Mouse (Mus musculus) CH12.LX (cell line): ENCODE measurements around the gene Exosc2. TPM values are rescaled to one million over a fixed set of nuclear protein-coding genes. Genes with fewer than 3 reads are reported as not detected.

ENCODE experiments used
- DNase-seq: peaks from one replicate; pipeline ENCODE4 v3.0.0-alpha.2; 2013; ENCODE audit errors: extremely low read depth
- H3K27ac ChIP-seq: 2 replicates; pipeline ENCODE4 v1.5.1; 2012; ENCODE audit warnings: low read depth, mild to moderate bottlenecking, control low read depth, moderate library complexity; ENCODE audit not compliant: insufficient read depth
- H3K27me3 ChIP-seq: replicated peaks from 2 replicates; pipeline ENCODE3; 2012; ENCODE audit warnings: inconsistent platforms
- H3K36me3 ChIP-seq, 2 experiments: replicated peaks in 1 of 2; 2 replicates each; pipeline versions ENCODE3 to v1.6.1; 2012; ENCODE audit warnings: inconsistent platforms in 1 of 2, low read length in 1 of 2, mild to moderate bottlenecking in 1 of 2, mixed read lengths in 1 of 2, moderate library complexity in 1 of 2; ENCODE audit not compliant: control insufficient read depth in 1 of 2, insufficient read depth in 1 of 2
- H3K4me1 ChIP-seq, 2 experiments: 2 replicates each; pipeline ENCODE4 v1.6.1; 2012; ENCODE audit warnings: inconsistent platforms in 1 of 2, moderate library complexity in 1 of 2; ENCODE audit not compliant: insufficient read depth in 2 of 2, control insufficient read depth in 1 of 2
- H3K4me2 ChIP-seq: 2 replicates; pipeline ENCODE4 v1.6.1; 2012; ENCODE audit warnings: low read depth, mild to moderate bottlenecking, control low read depth; ENCODE audit not compliant: poor library complexity, insufficient read depth, severe bottlenecking
- H3K4me3 ChIP-seq, 3 experiments: fragments of 150-350 bp in 1 of 3; sonication (generic) in 1 of 3; replicated peaks in 1 of 3; 2 replicates each; pipeline versions ENCODE3 to v1.5.1; 2011 to 2012; ENCODE audit warnings: low read depth in 2 of 3, low read length in 2 of 3, mild to moderate bottlenecking in 2 of 3, moderate library complexity in 2 of 3, control low read depth in 1 of 3, improper control_type of control experiment in 1 of 3, inconsistent platforms in 1 of 3, mixed read lengths in 1 of 3; ENCODE audit not compliant: poor library complexity in 1 of 3
- H3K79me2 ChIP-seq: replicated peaks from 2 replicates; pipeline ENCODE4 v1.6.1; 2012; ENCODE audit warnings: mild to moderate bottlenecking, moderate library complexity; ENCODE audit not compliant: control insufficient read depth, poor library complexity, insufficient read depth, severe bottlenecking; ENCODE audit errors: extremely low read depth
- H3K9ac ChIP-seq: 2 replicates; pipeline ENCODE4 v1.6.1; 2012; ENCODE audit warnings: low read depth, mild to moderate bottlenecking, control low read depth, moderate library complexity; ENCODE audit not compliant: insufficient read depth
- H3K9me3 ChIP-seq: replicated peaks from 2 replicates; pipeline ENCODE3; 2012; ENCODE audit warnings: low read length, inconsistent platforms, mixed read lengths
- BHLHE40 ChIP-seq: IDR thresholded peaks from 2 replicates; pipeline ENCODE4 v1.6.1; 2011; ENCODE audit warnings: mild to moderate bottlenecking, low read depth, low read length, improper control_type of control experiment
- CTCF ChIP-seq, 2 experiments: IDR thresholded peaks in 1 of 2; conservative IDR thresholded peaks in 1 of 2; 2 replicates each; pipeline ENCODE4 v1.5.1; 2011 to 2012; ENCODE audit warnings: low read depth in 2 of 2, low read length in 2 of 2, improper control_type of control experiment in 1 of 2, inconsistent platforms in 1 of 2, mild to moderate bottlenecking in 1 of 2, moderate library complexity in 1 of 2
- E2F4 ChIP-seq: IDR thresholded peaks from 2 replicates; pipeline ENCODE4 v1.6.1; 2011; ENCODE audit warnings: low read depth, low read length, improper control_type of control experiment; ENCODE audit not compliant: insufficient replicate concordance
- EP300 ChIP-seq: IDR thresholded peaks from 2 replicates; pipeline ENCODE4 v1.6.1; 2011; ENCODE audit warnings: low read length, improper control_type of control experiment
- ETS1 ChIP-seq: conservative IDR thresholded peaks from 2 replicates; pipeline ENCODE4 v1.6.1; 2012; ENCODE audit warnings: low read depth, mild to moderate bottlenecking, inconsistent platforms, low read length, improper control_type of control experiment, moderate library complexity
- GABPA ChIP-seq: IDR thresholded peaks from 2 replicates; pipeline ENCODE4 v1.6.1; 2012; ENCODE audit warnings: low read depth, low read length, improper control_type of control experiment, inconsistent platforms; ENCODE audit not compliant: insufficient replicate concordance
- HCFC1 ChIP-seq: IDR thresholded peaks from 2 replicates; pipeline ENCODE4 v1.6.1; 2012; ENCODE audit warnings: low read depth, mild to moderate bottlenecking, inconsistent platforms, low read length, improper control_type of control experiment
- IRF4 ChIP-seq: IDR thresholded peaks from 2 replicates; pipeline ENCODE4 v1.6.1; 2014; ENCODE audit warnings: low read depth, mild to moderate bottlenecking, inconsistent platforms, low read length, improper control_type of control experiment
- JUND ChIP-seq: conservative IDR thresholded peaks from 2 replicates; pipeline ENCODE4 v1.6.1; 2011; ENCODE audit warnings: low read depth, low read length, improper control_type of control experiment
- MEF2A ChIP-seq: IDR thresholded peaks from 2 replicates; pipeline ENCODE4 v1.6.1; 2014; ENCODE audit warnings: low read depth, mild to moderate bottlenecking, inconsistent platforms, low read length, improper control_type of control experiment, borderline replicate concordance
- NRF1 ChIP-seq: IDR thresholded peaks from 2 replicates; pipeline ENCODE4 v1.6.1; 2014; ENCODE audit warnings: low read depth, mild to moderate bottlenecking, inconsistent platforms, low read length, improper control_type of control experiment, moderate library complexity
- POLR2A ChIP-seq: IDR thresholded peaks from 2 replicates; pipeline ENCODE4 v1.6.1; 2011; ENCODE audit warnings: low read depth, mild to moderate bottlenecking, improper control_type of control experiment, low read length
- POLR2AphosphoS2 ChIP-seq: IDR thresholded peaks from 2 replicates; pipeline ENCODE4 v1.6.1; 2011; ENCODE audit warnings: low read depth, low read length, improper control_type of control experiment
- RAD21 ChIP-seq: IDR thresholded peaks from 2 replicates; pipeline ENCODE4 v1.6.1; 2011; ENCODE audit warnings: low read depth, mild to moderate bottlenecking, low read length, improper control_type of control experiment, moderate library complexity
- TBP ChIP-seq: conservative IDR thresholded peaks from 2 replicates; pipeline ENCODE4 v1.6.1; 2011; ENCODE audit warnings: low read depth, low read length, improper control_type of control experiment
- TCF12 ChIP-seq: IDR thresholded peaks from 2 replicates; pipeline ENCODE4 v1.6.1; 2014; ENCODE audit warnings: low read depth, mild to moderate bottlenecking, inconsistent platforms, low read length, improper control_type of control experiment
- UBTF ChIP-seq: IDR thresholded peaks from 2 replicates; pipeline ENCODE4 v1.6.1; 2012; ENCODE audit warnings: low read depth, mild to moderate bottlenecking, inconsistent platforms, low read length, improper control_type of control experiment, moderate library complexity
- USF1 ChIP-seq: IDR thresholded peaks from 2 replicates; pipeline ENCODE4 v1.6.1; 2014; ENCODE audit warnings: low read depth, mild to moderate bottlenecking, inconsistent platforms, low read length, improper control_type of control experiment
- USF2 ChIP-seq: conservative IDR thresholded peaks from 2 replicates; pipeline ENCODE4 v1.6.1; 2011; ENCODE audit warnings: low read depth, low read length, improper control_type of control experiment
- ZC3H11A ChIP-seq: IDR thresholded peaks from 2 replicates; pipeline ENCODE4 v1.6.1; 2012; ENCODE audit warnings: low read depth, mild to moderate bottlenecking, inconsistent platforms, low read length, improper control_type of control experiment
- ZMIZ1 ChIP-seq: IDR thresholded peaks from 2 replicates; pipeline ENCODE4 v1.6.1; 2012; ENCODE audit warnings: low read depth, mild to moderate bottlenecking, inconsistent platforms, low read length, improper control_type of control experiment
- dilution Hi-C: fragments of 300-500 bp; cut with MboI; formaldehyde crosslinking; loops from 2 replicates; pipeline ENCODE4 v1.14.3; 2020; ENCODE audit warnings: low sequenced_read_pairs; ENCODE audit not compliant: extremely low pct_unique_long_range_greater_than_20kb, extremely low pct_ligation_motif_present
- in situ Hi-C: fragments of 300-500 bp; cut with MboI; formaldehyde crosslinking; loops from 3 replicates; pipeline ENCODE4 v1.14.3; 2019; ENCODE audit warnings: low sequenced_read_pairs, low pct_ligation_motif_present, low pct_unique_long_range_greater_than_20kb, mixed read lengths
- polyA plus RNA-seq: library from polyadenylated mRNA; unstranded; fragments of >175 nt; gene quantifications from 2 replicates; pipeline ENCODE4 v1.2.1, GENCODE M21; 2012; ENCODE audit warnings: low read depth; ENCODE audit not compliant: insufficient read length
- total RNA-seq, 2 experiments: library from RNA; depleted of rRNA; stranded (reverse); fragments of 300-350 nt in 1 of 2; fragments of >200 nt in 1 of 2; gene quantifications; 2 replicates each; pipeline ENCODE4 v1.2.3; 2012 to 2014

Exosc2 gene
- total and polyA plus RNA-seq, 3 experiments, result 104 to 167 (median 110) TPM

DNA sequence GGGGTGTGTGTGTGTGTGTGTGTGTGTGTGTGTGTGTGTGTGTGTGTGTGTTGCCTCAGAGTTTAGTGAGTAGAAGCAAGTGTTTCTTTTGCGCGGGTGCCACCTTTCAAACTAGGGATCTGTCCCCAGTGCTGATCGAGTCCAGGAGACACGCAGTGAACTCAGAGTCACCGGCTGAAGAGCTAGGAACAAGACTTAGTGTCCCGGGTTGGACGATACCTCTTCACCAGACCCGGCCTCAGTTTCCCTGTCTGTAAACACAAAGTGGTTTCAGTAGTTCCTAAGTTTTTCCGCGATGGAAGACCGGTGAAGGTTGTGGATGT, 29.0 kb upstream of the Exosc2 start:
- TF ChIP-seq ZMIZ1, result no peak
- no peak for TF ChIP-seq MEF2A
- no peak for TF ChIP-seq GABPA
- TF ChIP-seq TBP, result no peak
- TF ChIP-seq, all 38 proteins: peak for 0
- peaks cover 20% of the 10 kb centered on the region for H3K27me3 ChIP-seq
- no peaks in the 10 kb centered on the region for H3K4me1 ChIP-seq
- H3K4me2 ChIP-seq, result no peak overlapping the region
- H3K36me3 ChIP-seq, result no peaks in the 10 kb centered on the region
- dilution Hi-C loops, result no loop called here
- no peak overlapping the region for H3K4me3 ChIP-seq
- H3K79me2 ChIP-seq, result no peaks in the 10 kb centered on the region
- peaks cover 44% of the 10 kb centered on the region for H3K9me3 ChIP-seq
- in situ Hi-C loops, result no loop called here
- no peak overlapping the region for H3K27ac ChIP-seq
- H3K9ac ChIP-seq, result no peak overlapping the region
- DNase-seq, result no peak

DNA sequence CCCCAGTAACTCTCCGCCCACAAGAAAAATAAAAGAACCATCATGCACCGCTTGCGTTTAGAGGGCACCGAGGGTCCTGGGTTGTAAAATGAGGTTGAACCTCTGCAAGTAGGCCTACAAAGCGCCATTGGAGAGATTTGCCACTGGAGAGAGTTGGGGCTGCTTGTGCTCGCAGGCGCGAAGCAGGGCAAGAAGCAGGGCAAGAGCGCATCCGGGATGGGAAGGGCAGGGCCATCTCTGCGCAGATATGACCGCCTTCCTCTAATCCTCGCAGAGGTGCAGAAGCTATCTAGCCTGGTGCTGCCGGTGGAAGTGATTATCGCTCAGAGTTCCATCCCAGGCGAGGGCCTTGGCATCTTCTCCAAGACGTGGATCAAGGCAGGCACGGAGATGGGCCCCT, 28.6 kb upstream of the Exosc2 start:
- Histone ChIP-seq H3K36me3 (no peaks in the 10 kb centered on the region), H3K4me3 (no peak overlapping the region), H3K9ac (no peak overlapping the region), H3K27ac (no peak overlapping the region), H3K4me2 (no peak overlapping the region), H3K4me1 (no peaks in the 10 kb centered on the region), H3K9me3 (peaks cover 40% of the 10 kb centered on the region), H3K79me2 (no peaks in the 10 kb centered on the region), H3K27me3 (peaks cover 25% of the 10 kb centered on the region)
- dilution Hi-C loops, result no loop called here
- in situ Hi-C loops, result no loop called here
- DNase-seq, result no peak
- no peak for TF ChIP-seq HCFC1
- no peak for TF ChIP-seq USF1
- TF ChIP-seq NRF1, result no peak
- no peak for TF ChIP-seq TCF12
- no peak for TF ChIP-seq CTCF (conservative IDR thresholded peaks at IDR 0.05 in 1 of 2, IDR thresholded peaks at IDR 0.05 in 1 of 2; ENCODE audit: low read depth in 2 of 2, low read length in 2 of 2)
- TF ChIP-seq ZMIZ1, result no peak
- no peak for TF ChIP-seq ETS1
- TF ChIP-seq POLR2A, result no peak
- no peak for TF ChIP-seq ZC3H11A
- no peak for TF ChIP-seq JUND
- TF ChIP-seq IRF4, result no peak
- TF ChIP-seq RAD21, result no peak
- TF ChIP-seq POLR2AphosphoS2, result no peak
- no peak for TF ChIP-seq USF2
- TF ChIP-seq BHLHE40, result no peak
- TF ChIP-seq UBTF, result no peak
- no peak for TF ChIP-seq EP300
- TF ChIP-seq E2F4, result no peak
